Mouse (Mus musculus) c-Kit-negative CD71-positive TER-119-positive erythroid progenitor cells, embryonic 14.5 days (primary cell): ENCODE results near the gene Zfp965.
"Not testable (repeated sequence)": the region's sequence is repeated elsewhere in the genome, so short reads cannot be mapped to it uniquely, and the experiment has no call there.

Experiments used
- DNase-seq: peaks from one replicate; pipeline ENCODE4 v3.0.0-alpha.2; 2013; ENCODE audit warnings: low read depth, low spot score

Zfp965 gene

DNA sequence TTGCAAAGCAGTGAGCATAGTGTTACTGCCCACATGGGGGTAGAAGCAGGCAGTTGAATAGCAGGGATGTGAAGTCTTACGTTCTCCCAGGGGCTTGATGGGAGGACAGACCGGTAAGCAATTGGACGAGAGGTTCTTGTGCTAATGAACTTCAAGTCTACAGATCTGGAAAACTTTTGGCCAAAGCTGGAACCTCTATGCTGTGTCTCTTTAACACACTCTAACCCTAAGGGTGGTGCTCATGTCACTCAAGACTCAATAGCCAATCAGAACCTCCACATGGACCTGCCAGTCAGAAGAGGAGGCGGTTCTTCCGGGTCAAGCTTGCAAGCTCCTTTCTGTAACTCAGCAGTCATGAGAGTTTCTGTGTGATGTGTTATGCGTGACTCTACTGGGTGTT is at the start of gene Zfp965:
Zfp965 (plus strand) TSS at position 301 of the 400 bp plus-strand sequence.
- not testable (repeated sequence) for DNase-seq

DNA sequence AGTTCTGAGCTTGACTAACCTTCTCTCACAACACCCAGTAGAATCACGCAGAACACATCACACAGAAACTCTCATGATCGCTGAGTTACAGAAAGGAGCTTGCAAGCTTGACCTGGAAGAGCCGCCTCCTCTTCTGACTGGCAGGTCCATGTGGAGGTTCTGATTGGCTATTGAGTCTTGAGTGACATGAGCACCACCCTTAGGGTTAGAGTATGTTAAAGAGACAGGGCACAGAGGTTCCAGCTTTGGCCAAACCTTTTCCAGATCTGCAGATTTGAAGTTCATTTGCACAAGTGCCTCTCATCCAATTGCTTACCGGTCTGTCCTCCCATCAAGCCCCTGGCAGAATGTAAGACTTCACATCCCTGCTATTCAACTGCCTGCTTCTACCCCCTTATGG is 34.1 kb upstream of the Zfp965 start, which contains the start of gene Gm4724:
Gm4724 (minus strand) TSS at position 101 of the 400 bp plus-strand sequence.
- not testable (repeated sequence) for DNase-seq
